22 mouse cellular contexts compared by ENCODE assay signal in genomic region chr16:32927044-32927443, GRCm38 (mm10). TPM values are rescaled to one million over a fixed set of nuclear protein-coding genes. Genes with fewer than 3 reads are reported as not detected.
DNase-seq lines count a peak whose midpoint lies in the region; TF ChIP-seq lines count a peak whose summit lies in the region.
"Had no signal": no experiment of that assay in that cellular context is flagged by ENCODE, and none has a peak within 500 bp of the region (broad histone marks: within the 10 kb centered on the region; RNA-seq: fewer than 3 reads in every experiment).

No protein-coding gene starts in this region.

- H3K4me2 ChIP-seq in CH12.LX (ENCODE audit: insufficient read depth, low read depth, poor library complexity, severe bottlenecking) = no peak overlapping the region
- H3K4me2 ChIP-seq: embryonic facial prominence, embryonic 13.5 days; embryonic facial prominence, embryonic 15.5 days; forebrain, embryonic 12.5 days had no signal

- TF ChIP-seq CTCF in gastrocnemius, adult 2 months (IDR thresholded peaks at IDR 0.05) = no peak
- no peak for TF ChIP-seq CTCF in CH12.LX (conservative IDR thresholded peaks at IDR 0.05 in 1 of 2, IDR thresholded peaks at IDR 0.05 in 1 of 2; ENCODE audit: low read depth in 2 of 2, low read length in 2 of 2)

- H3K27ac ChIP-seq in gastrocnemius, adult 2 months = peak overlapping the region; percentile 58
- H3K27ac ChIP-seq in CH12.LX (ENCODE audit: insufficient read depth, low read depth) = no peak overlapping the region
- H3K27ac ChIP-seq: embryonic facial prominence, embryonic 13.5 days; embryonic facial prominence, embryonic 15.5 days; forebrain, embryonic 10.5 days; forebrain, embryonic 12.5 days had no signal

- no peak for DNase-seq in gastrocnemius, adult 2 months
- no peak for DNase-seq in gastrocnemius, postnatal 36 days
- peak; percentile 13 for DNase-seq in right cerebral cortex, postnatal 25 days
- DNase-seq in right cerebral cortex, adult 2 months (ENCODE audit: low spot score in 2 of 2) = no peak
- no peak for DNase-seq in CH12.LX (ENCODE audit: extremely low read depth)
- no peak for DNase-seq in adrenal gland, adult 8-10 months
- DNase-seq: adrenal gland, postnatal 10 days; adrenal gland, postnatal 25 days; cerebellum, adult 11 months; cerebellum, adult 18-20 months; cerebellum, adult 8-10 months; cerebellum, adult 9-11 months; cerebellum, postnatal 14 days; cerebellum, postnatal 36 days; embryo, embryonic 11 days had no signal

- H3K27me3 ChIP-seq in CH12.LX (replicated peaks) = no peaks in the 10 kb centered on the region
- H3K27me3 ChIP-seq: embryonic facial prominence, embryonic 13.5 days; embryonic facial prominence, embryonic 15.5 days; forebrain, embryonic 12.5 days; Patski had no signal

- H3K9me3 ChIP-seq in CH12.LX (replicated peaks; ENCODE audit: low read length) = no peaks in the 10 kb centered on the region
- H3K9me3 ChIP-seq: embryonic facial prominence, embryonic 13.5 days; embryonic facial prominence, embryonic 15.5 days; forebrain, embryonic 10.5 days; forebrain, embryonic 12.5 days; G1E had no signal

- in situ Hi-C loops in CH12.LX (cut with MboI; ENCODE audit: low pct_ligation_motif_present, low pct_unique_long_range_greater_than_20kb, low sequenced_read_pairs) = no loop called here

- dilution Hi-C loops in CH12.LX (cut with MboI; ENCODE audit: extremely low pct_ligation_motif_present, extremely low pct_unique_long_range_greater_than_20kb, low sequenced_read_pairs) = no loop called here

- peaks cover 0 to 9% of the 10 kb centered on the region in 2 experiments; a peak in 1 of 4 replicates for H3K4me1 ChIP-seq in CH12.LX (ENCODE audit: control insufficient read depth in 1 of 2, insufficient read depth in 2 of 2)
- H3K4me1 ChIP-seq: embryonic facial prominence, embryonic 13.5 days; embryonic facial prominence, embryonic 15.5 days had no signal

- no peak for TF ChIP-seq EP300 in CH12.LX (IDR thresholded peaks at IDR 0.05; ENCODE audit: low read length)

- no peak overlapping the region for H3K4me3 ChIP-seq in gastrocnemius, adult 2 months
- H3K4me3 ChIP-seq in CH12.LX (replicated peaks in 1 of 3; ENCODE audit: low read depth in 2 of 3, low read length in 2 of 3, poor library complexity in 1 of 3) = no peak overlapping the region
- H3K4me3 ChIP-seq: embryonic facial prominence, embryonic 13.5 days; embryonic facial prominence, embryonic 15.5 days; erythroblast, embryonic 14.5 days; forebrain, embryonic 10.5 days; forebrain, embryonic 12.5 days had no signal

- H3K9ac ChIP-seq in CH12.LX (ENCODE audit: insufficient read depth, low read depth) = no peak overlapping the region
- H3K9ac ChIP-seq: embryonic facial prominence, embryonic 13.5 days; embryonic facial prominence, embryonic 15.5 days; forebrain, embryonic 12.5 days had no signal

- peaks cover 8% of the 10 kb centered on the region; the same call in 1 of the 2 replicates for H3K79me2 ChIP-seq in CH12.LX (replicated peaks; ENCODE audit: control insufficient read depth, extremely low read depth, insufficient read depth, poor library complexity, severe bottlenecking)

- intact Hi-C loops in gastrocnemius, adult 2 months (cut with DNase I) = no loop called here
- intact Hi-C loops in gastrocnemius, postnatal 36 days (cut with DNase I) = no loop called here

- no peak for TF ChIP-seq RAD21 in CH12.LX (IDR thresholded peaks at IDR 0.05; ENCODE audit: low read depth, low read length)

- peaks cover 15 to 32% of the 10 kb centered on the region in 2 experiments for H3K36me3 ChIP-seq in CH12.LX (replicated peaks in 1 of 2; ENCODE audit: control insufficient read depth in 1 of 2, insufficient read depth in 1 of 2, low read length in 1 of 2)

- no peak for TF ChIP-seq POLR2A in CH12.LX (IDR thresholded peaks at IDR 0.05; ENCODE audit: low read depth, low read length)

TF ChIP-seq in CH12.LX, 34 proteins besides CTCF, POLR2A, EP300 and RAD21:
- TF ChIP-seq POLR2AphosphoS2 (IDR thresholded peaks at IDR 0.05; ENCODE audit: low read depth, low read length) = 0 out of 2 replicates have a peak, but pooled peaks have one; percentile 41
- no peak for TF ChIP-seq MAFK (IDR thresholded peaks at IDR 0.05; ENCODE audit: insufficient replicate concordance, low read length)

RNA-seq across cellular contexts. Expression of gene Lrch3, which starts 13.1 kb away (rescaled TPM):
- total RNA-seq in gastrocnemius, adult 2 months (2021) = 10 to 100 TPM; 14.1 to 16.0 TPM
- total RNA-seq in gastrocnemius, postnatal 36 days (2021) = 10 to 100 TPM; 13.2 to 14.6 TPM
- total RNA-seq in CH12.LX (2012; rRNA removed) (11.4 and 11.9 TPM in 2 replicates), CH12.LX (2014; rRNA removed) (15.6 and 16.1 TPM in 2 replicates)
- polyA plus RNA-seq in CH12.LX (2012; ENCODE audit: insufficient read length, low read depth) = 16.6 and 20.7 TPM in 2 replicates
- 10 to 100 TPM; 36.3 to 48.0 (median 42.9) TPM for total RNA-seq in adrenal gland, adult 8-10 months (2022)

RNA-seq across cellular contexts. Expression of gene Rubcn, which starts 49.5 kb away (rescaled TPM):
- total RNA-seq in gastrocnemius, adult 2 months (2021) = 10 to 100 TPM; 24.0 to 28.5 TPM
- 10 to 100 TPM; 23.9 to 25.4 TPM for total RNA-seq in gastrocnemius, postnatal 36 days (2021)
- 21.0 and 28.0 TPM in 2 replicates for total RNA-seq in CH12.LX (2012; rRNA removed)
- total RNA-seq in CH12.LX (2014; rRNA removed) = 38.3 and 40.4 TPM in 2 replicates
- polyA plus RNA-seq in CH12.LX (2012; ENCODE audit: insufficient read length, low read depth) = 22.2 and 27.7 TPM in 2 replicates
- 10 to 100 TPM; 31.0 to 60.3 (median 46.8) TPM for total RNA-seq in adrenal gland, adult 8-10 months (2022)

RNA-seq across cellular contexts. Expression of gene Fyttd1, which starts 49.7 kb away (rescaled TPM):
- total RNA-seq in gastrocnemius, adult 2 months (2021) = 10 to 100 TPM; 95.0 to 95.1 TPM
- total RNA-seq in gastrocnemius, postnatal 36 days (2021) = 10 to 100 TPM; 86.0 to 88.7 TPM
- total RNA-seq in CH12.LX (2012; rRNA removed) (163 and 168 TPM in 2 replicates), CH12.LX (2014; rRNA removed) (264 and 297 TPM in 2 replicates)
- polyA plus RNA-seq in CH12.LX (2012; ENCODE audit: insufficient read length, low read depth) = 148 and 164 TPM in 2 replicates
- 100 to 1,000 TPM in 3 of 4 experiments, 10 to 100 TPM in 1; 97.2 to 136 (median 120) TPM for total RNA-seq in adrenal gland, adult 8-10 months (2022)
